Mouse (Mus musculus): ENCODE data around the gene Eras.
"Not testable (repeated sequence)": the region's sequence is repeated elsewhere in the genome, so short reads cannot be mapped to it uniquely, and the experiment has no call there.

Eras gene

GRCm38 (mm10) chrX:7910473-7910872, 17.9 kb downstream of the Eras start:
- DNase-seq (ENCODE audit: low spot score in 2 of 2): no peak

- DNase-seq (ENCODE audit: low spot score in 2 of 2): not testable (repeated sequence)
These were observed 19.2 kb downstream of the Eras start, which contains the start of gene Gm10490 for GRCm38 (mm10) chrX:7909242-7909641. TSS of gene Gm10490 (plus strand) at chrX:7909542.

GRCm38 (mm10) chrX:7907735-7908134, 20.7 kb downstream of the Eras start, which contains the start of gene Gm10491:
TSS of gene Gm10491 (minus strand) at chrX:7907835.
- DNase-seq (ENCODE audit: low spot score in 2 of 2): no peak

GRCm38 (mm10) chrX:7904441-7904840, 24.0 kb downstream of the Eras start:
- no peak for DNase-seq (ENCODE audit: low spot score in 2 of 2)

- DNase-seq (ENCODE audit: low spot score in 2 of 2): peak; percentile 86
These were observed 29.2 kb downstream of the Eras start, which contains the start of the genes Pqbp1 and Timm17b for GRCm38 (mm10) chrX:7898880-7899874. TSS of gene Pqbp1 (minus strand) at chrX:7899269. TSS of gene Timm17b (plus strand) at chrX:7899357.

GRCm38 (mm10) chrX:7898211-7898610, 30.2 kb downstream of the Eras start:
- no peak for DNase-seq (ENCODE audit: low spot score in 2 of 2)

GRCm38 (mm10) chrX:7883841-7884567, 44.4 kb downstream of the Eras start, which contains the start of gene Slc35a2:
TSS of gene Slc35a2 (plus strand) at chrX:7884028.
- DNase-seq (ENCODE audit: low spot score in 2 of 2): peak; percentile 76 to 77

GRCm38 (mm10) chrX:7879819-7880218, 48.6 kb downstream of the Eras start:
- DNase-seq (ENCODE audit: low spot score in 2 of 2): peak; percentile 50 to 61

GRCm38 (mm10) chrX:7878495-7878894, 49.9 kb downstream of the Eras start:
- no peak for DNase-seq (ENCODE audit: low spot score in 2 of 2)

- peak; percentile 78 to 82 for DNase-seq (ENCODE audit: low spot score in 2 of 2)
These were observed 50.4 kb downstream of the Eras start, which contains the start of gene Pim2 for GRCm38 (mm10) chrX:7878007-7878419. TSS of gene Pim2 (plus strand) at chrX:7878262.

Data from frontal cortex, postnatal 10 days (tissue).